Mouse (Mus musculus) MEL (cell line): ENCODE results near the gene Efna5.

Experiments
- CHD2 ChIP-seq: IDR thresholded peaks from 2 replicates; pipeline ENCODE4 v1.6.1; 2011; ENCODE audit warnings: low read length, improper control_type of control experiment
- CTCF ChIP-seq, 3 experiments: IDR thresholded peaks in 2 of 3; conservative IDR thresholded peaks in 1 of 3; 2 replicates each; pipeline ENCODE4 v1.5.1; 2011 to 2012; ENCODE audit warnings: low read length in 3 of 3, low read depth in 2 of 3, mild to moderate bottlenecking in 2 of 3, improper control_type of control experiment in 1 of 3, inconsistent platforms in 1 of 3, mixed read lengths in 1 of 3, moderate library complexity in 1 of 3; ENCODE audit not compliant: control insufficient read depth in 1 of 3, insufficient read depth in 1 of 3, poor library complexity in 1 of 3, severe bottlenecking in 1 of 3
- E2F4 ChIP-seq: IDR thresholded peaks from 2 replicates; pipeline ENCODE4 v1.6.1; 2011; ENCODE audit warnings: low read depth, low read length, improper control_type of control experiment, borderline replicate concordance
- ETS1 ChIP-seq: IDR thresholded peaks from 2 replicates; pipeline ENCODE4 v1.6.1; 2012; ENCODE audit warnings: low read depth, mild to moderate bottlenecking, inconsistent platforms, low read length, improper control_type of control experiment, moderate library complexity
- MXI1 ChIP-seq: IDR thresholded peaks from 2 replicates; pipeline ENCODE4 v1.6.1; 2011; ENCODE audit warnings: mild to moderate bottlenecking, low read depth, low read length, improper control_type of control experiment
- MYB ChIP-seq: IDR thresholded peaks from 2 replicates; pipeline ENCODE4 v1.6.1; 2011; ENCODE audit warnings: mild to moderate bottlenecking, low read depth, low read length, improper control_type of control experiment
- NRF1 ChIP-seq: IDR thresholded peaks from 2 replicates; pipeline ENCODE4 v1.6.1; 2014; ENCODE audit warnings: low read depth, mild to moderate bottlenecking, inconsistent platforms, low read length, improper control_type of control experiment, moderate library complexity; ENCODE audit not compliant: poor library complexity, insufficient read depth, severe bottlenecking
- POLR2A ChIP-seq, 2 experiments: IDR thresholded peaks; 2 replicates each; pipeline ENCODE4 v1.6.1; 2011 to 2012; ENCODE audit warnings: low read length in 2 of 2, mild to moderate bottlenecking in 2 of 2, control low read depth in 1 of 2, improper control_type of control experiment in 1 of 2, low read depth in 1 of 2, moderate library complexity in 1 of 2; ENCODE audit not compliant: control insufficient read depth in 1 of 2, insufficient read depth in 1 of 2, poor library complexity in 1 of 2
- POLR2AphosphoS2 ChIP-seq: IDR thresholded peaks from 2 replicates; pipeline ENCODE4 v1.6.1; 2011; ENCODE audit warnings: low read length, improper control_type of control experiment
- SIN3A ChIP-seq: IDR thresholded peaks from 2 replicates; pipeline ENCODE4 v1.6.1; 2012; ENCODE audit warnings: low read length, improper control_type of control experiment, inconsistent platforms
- TAL1 ChIP-seq: IDR thresholded peaks from 2 replicates; pipeline ENCODE4 v1.6.1; 2012; ENCODE audit warnings: mild to moderate bottlenecking, inconsistent platforms, low read length, moderate library complexity, mixed read lengths
- TBP ChIP-seq: IDR thresholded peaks from 2 replicates; pipeline ENCODE4 v1.8.0; 2011; ENCODE audit warnings: low read depth, low read length, improper control_type of control experiment
- TCF12 ChIP-seq: IDR thresholded peaks from 2 replicates; pipeline ENCODE4 v1.6.1; 2014; ENCODE audit warnings: low read depth, mild to moderate bottlenecking, inconsistent platforms, low read length, improper control_type of control experiment, moderate library complexity
- USF1 ChIP-seq: IDR thresholded peaks from 2 replicates; pipeline ENCODE4 v1.6.1; 2014; ENCODE audit warnings: low read depth, mild to moderate bottlenecking, inconsistent platforms, low read length, improper control_type of control experiment, moderate library complexity

GRCm38 (mm10) chr17:62568019-62568418 is 313.1 kb downstream of the Efna5 start:
- TF ChIP-seq POLR2A (IDR thresholded peaks at IDR 0.05; ENCODE audit: control insufficient read depth in 1 of 2, insufficient read depth in 1 of 2, low read depth in 1 of 2, low read length in 2 of 2, poor library complexity in 1 of 2) = no peak
- TF ChIP-seq POLR2AphosphoS2 = no peak
- TF ChIP-seq TBP = no peak
- TF ChIP-seq MXI1 = no peak
- no peak for TF ChIP-seq TAL1
- TF ChIP-seq TCF12 = no peak
- TF ChIP-seq CTCF (IDR thresholded peaks at IDR 0.05 in 2 of 3, conservative IDR thresholded peaks at IDR 0.05 in 1 of 3; ENCODE audit: control insufficient read depth in 1 of 3, insufficient read depth in 1 of 3, low read depth in 2 of 3, low read length in 3 of 3, poor library complexity in 1 of 3, severe bottlenecking in 1 of 3) = no peak
- TF ChIP-seq E2F4 = no peak
- TF ChIP-seq MYB = no peak
- no peak for TF ChIP-seq NRF1
- TF ChIP-seq USF1 = no peak
- TF ChIP-seq ETS1 = no peak
- TF ChIP-seq CHD2 = no peak
- no peak for TF ChIP-seq SIN3A
